Mouse (Mus musculus): ENCODE data around the gene Prr23a2. TPM values are rescaled to one million over a fixed set of nuclear protein-coding genes. Genes with fewer than 3 reads are reported as not detected.

The Prr23a2 gene
- not detected for polyA plus RNA-seq (2014; fragmentation: Illumina TruSeq; extraction: RNeasy Lipid Tissue Mini Kit (QIAGEN cat#74804); ENCODE audit: low read depth, low replicate concordance)

DNA sequence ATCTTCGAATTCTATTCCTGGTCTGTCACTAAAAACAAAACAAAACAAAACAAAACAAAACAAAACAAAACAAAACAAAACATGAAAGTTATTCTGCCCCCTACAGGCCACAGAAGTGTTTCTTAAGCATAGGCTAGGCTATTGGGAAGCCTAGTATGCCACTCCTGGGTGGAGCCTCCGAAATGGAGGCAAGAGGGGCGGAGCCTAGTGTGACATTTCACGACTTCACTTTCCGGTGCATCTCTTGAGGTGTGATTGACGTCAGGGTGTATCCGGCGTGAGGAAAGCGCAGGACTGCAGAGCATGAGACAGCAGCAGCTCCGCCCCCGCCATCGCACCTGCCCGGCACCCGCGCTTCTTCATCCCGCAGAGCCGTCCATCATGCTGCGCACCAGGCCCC lies at the start of gene Prr23a2:
Prr23a2 (plus strand) TSS at position 285 of the 400 bp plus-strand sequence.

DNA sequence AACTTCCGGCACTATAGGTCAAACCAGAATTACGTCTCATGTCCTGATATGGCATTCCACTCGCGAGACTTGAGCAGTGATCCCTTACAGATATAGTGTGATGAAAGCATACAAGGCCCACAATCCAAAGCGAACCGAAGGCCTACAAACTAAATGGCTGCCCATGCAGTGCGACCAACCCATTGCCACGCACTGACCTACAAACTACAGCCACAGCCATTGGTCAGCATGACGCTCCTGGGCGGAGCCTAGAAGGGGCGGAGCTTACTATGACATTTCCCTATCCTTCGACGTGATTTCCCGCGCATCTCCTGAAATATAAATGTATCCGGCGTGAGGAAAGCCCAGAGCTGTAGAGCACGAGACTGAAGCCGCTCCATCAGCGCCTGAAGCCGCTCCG lies 14.2 kb upstream of the Prr23a2 start, which contains the start of gene Prr23a1:
Prr23a1 (plus strand) TSS at position 387 of the 400 bp plus-strand sequence.

DNA sequence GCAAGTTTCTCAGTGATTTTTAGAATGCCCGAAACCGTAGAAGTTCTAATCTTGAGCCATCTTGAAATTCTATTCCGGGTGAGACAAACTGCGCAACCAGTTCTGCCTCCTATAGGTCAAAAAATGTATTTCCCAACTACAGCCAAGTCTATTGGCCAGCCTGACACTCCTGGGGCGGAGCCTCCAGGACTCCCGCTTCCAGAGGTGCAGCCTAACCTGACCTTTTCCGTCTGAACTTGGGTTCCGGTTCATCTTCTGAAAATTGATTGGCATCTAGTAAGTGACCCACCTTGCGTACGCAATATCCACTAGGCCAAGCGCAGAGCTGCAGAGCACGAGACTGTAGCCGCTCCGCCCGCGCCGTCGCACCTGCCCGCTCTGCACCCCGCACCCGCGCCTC lies 8.3 kb downstream of the Prr23a2 start, which contains the start of gene Prr23a3:
Prr23a3 (plus strand) TSS at position 197 of the 400 bp plus-strand sequence.

GRCm38 (mm10) chr9:98902819-98903218 lies 46.5 kb downstream of the Prr23a2 start, which contains the start of gene 7420426K07Rik:
TSS of gene 7420426K07Rik (plus strand) at chr9:98903119.

Other genes with a start within 250 kb of the Prr23a2 start
- not detected for gene Prr23a1, start 14.0 kb upstream of the Prr23a2 start, polyA plus RNA-seq (2014; fragmentation: Illumina TruSeq; extraction: RNeasy Lipid Tissue Mini Kit (QIAGEN cat#74804); ENCODE audit: low read depth, low replicate concordance)
- not detected for gene Prr23a3, start 8.3 kb downstream of the Prr23a2 start, polyA plus RNA-seq (2014; fragmentation: Illumina TruSeq; extraction: RNeasy Lipid Tissue Mini Kit (QIAGEN cat#74804); ENCODE audit: low read depth, low replicate concordance)
- not detected for gene 7420426K07Rik, start 46.6 kb downstream of the Prr23a2 start, polyA plus RNA-seq (2014; fragmentation: Illumina TruSeq; extraction: RNeasy Lipid Tissue Mini Kit (QIAGEN cat#74804); ENCODE audit: low read depth, low replicate concordance)
- not detected for gene Foxl2, start 98.8 kb downstream of the Prr23a2 start, polyA plus RNA-seq (2014; fragmentation: Illumina TruSeq; extraction: RNeasy Lipid Tissue Mini Kit (QIAGEN cat#74804); ENCODE audit: low read depth, low replicate concordance)
- gene Faim, start 129.9 kb downstream of the Prr23a2 start, polyA plus RNA-seq (2014; fragmentation: Illumina TruSeq; extraction: RNeasy Lipid Tissue Mini Kit (QIAGEN cat#74804); ENCODE audit: low read depth, low replicate concordance), result 11.8 TPM
- gene Gm1123, start 179.2 kb downstream of the Prr23a2 start, polyA plus RNA-seq (2014; fragmentation: Illumina TruSeq; extraction: RNeasy Lipid Tissue Mini Kit (QIAGEN cat#74804); ENCODE audit: low read depth, low replicate concordance), result not detected

All from heart, adult 10 weeks (tissue).